Mouse (Mus musculus): ENCODE measurements around the gene Elavl2.

DNA sequence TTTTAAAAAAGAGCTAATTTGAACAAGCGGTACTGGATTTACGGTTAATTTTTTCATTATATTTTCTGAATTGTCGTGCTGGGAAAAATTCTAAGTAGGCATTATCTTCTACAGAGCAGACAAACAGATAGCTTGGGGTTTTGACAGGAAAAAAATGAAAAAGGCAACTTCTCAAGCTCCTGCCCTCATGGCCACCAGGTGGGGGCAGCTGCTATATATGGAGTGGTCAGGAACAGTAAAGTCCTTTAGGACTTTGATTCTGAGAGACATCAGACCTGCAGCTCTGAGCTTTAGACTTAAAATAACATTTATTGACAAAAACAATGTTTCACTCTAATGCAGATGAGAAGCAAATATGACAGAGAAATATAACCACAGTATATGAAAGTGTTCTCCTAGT, 12.9 kb downstream of the Elavl2 start:
- TF ChIP-seq POLR2A (IDR thresholded peaks at IDR 0.05; ENCODE audit: low read depth, low read length) = no peak
- no peak for TF ChIP-seq CTCF (IDR thresholded peaks at IDR 0.05; ENCODE audit: borderline replicate concordance, insufficient read depth, low read length)

Measured in embryonic fibroblast, embryonic 13.5 days (primary cell).